Mouse (Mus musculus) right cerebral cortex, postnatal 4 days (tissue): Measurements from ENCODE around the gene Rgcc.

Experiments
- DNase-seq: peaks from one replicate; pipeline ENCODE4 v3.0.0-alpha.2; 2022

The Rgcc gene

GRCm38 (mm10) chr14:79299796-79300195 is 1.6 kb downstream of the Rgcc start:
- DNase-seq, result no peak

- DNase-seq, result no peak
Observed at GRCm38 (mm10) chr14:79299230-79299629, 2.2 kb downstream of the Rgcc start.

GRCm38 (mm10) chr14:79298314-79298992 is 3.0 kb downstream of the Rgcc start:
- DNase-seq, result no peak

- DNase-seq, result no peak
Observed at GRCm38 (mm10) chr14:79296836-79297235, 4.6 kb downstream of the Rgcc start.

GRCm38 (mm10) chr14:79296201-79296600 is 5.2 kb downstream of the Rgcc start:
- DNase-seq, result no peak

- DNase-seq, result no peak
Observed at GRCm38 (mm10) chr14:79295579-79295978, 5.9 kb downstream of the Rgcc start.

- no peak for DNase-seq
Observed at GRCm38 (mm10) chr14:79294950-79295349, 6.5 kb downstream of the Rgcc start.

- DNase-seq, result no peak
Observed at GRCm38 (mm10) chr14:79294051-79294814, 7.2 kb downstream of the Rgcc start.

GRCm38 (mm10) chr14:79293119-79293780 is 8.2 kb downstream of the Rgcc start:
- DNase-seq, result no peak

GRCm38 (mm10) chr14:79291629-79292028 is 9.8 kb downstream of the Rgcc start:
- DNase-seq, result no peak

- no peak for DNase-seq
Observed at GRCm38 (mm10) chr14:79290683-79291425, 10.6 kb downstream of the Rgcc start.

GRCm38 (mm10) chr14:79289909-79290308 is 11.5 kb downstream of the Rgcc start:
- DNase-seq, result no peak

- DNase-seq, result no peak
Observed at GRCm38 (mm10) chr14:79288280-79288679, 13.2 kb downstream of the Rgcc start.

GRCm38 (mm10) chr14:79287251-79287863 is 14.1 kb downstream of the Rgcc start:
- no peak for DNase-seq

- DNase-seq, result no peak
Observed at GRCm38 (mm10) chr14:79285549-79285948, 15.9 kb downstream of the Rgcc start.

- no peak for DNase-seq
Observed at GRCm38 (mm10) chr14:79284616-79285015, 16.8 kb downstream of the Rgcc start.

GRCm38 (mm10) chr14:79283952-79284351 is 17.5 kb downstream of the Rgcc start:
- DNase-seq, result no peak

- no peak for DNase-seq
Observed at GRCm38 (mm10) chr14:79281894-79282553, 19.4 kb downstream of the Rgcc start.

- no peak for DNase-seq
Observed at GRCm38 (mm10) chr14:79280456-79280855, 21.0 kb downstream of the Rgcc start.

- no peak for DNase-seq
Observed at GRCm38 (mm10) chr14:79279494-79279893, 22.0 kb downstream of the Rgcc start.

- no peak for DNase-seq
Observed at GRCm38 (mm10) chr14:79278927-79279326, 22.5 kb downstream of the Rgcc start.

- DNase-seq, result no peak
Observed at GRCm38 (mm10) chr14:79277922-79278321, 23.5 kb downstream of the Rgcc start.
